Mouse (Mus musculus) thymus, adult 2 months (tissue): Measurements from ENCODE around the gene Mn1.

Experiments used
- CTCF ChIP-seq: fragments of 200-500 bp; IDR thresholded peaks from 2 replicates; pipeline ENCODE4 v1.5.1; 2012; ENCODE audit warnings: mild to moderate bottlenecking, control low read depth, low read length, moderate library complexity, borderline replicate concordance; ENCODE audit not compliant: control insufficient read depth, poor library complexity, insufficient read depth; ENCODE audit errors: extremely low read depth
- POLR2A ChIP-seq: fragments of 200-500 bp; IDR thresholded peaks from 2 replicates; pipeline ENCODE4 v1.6.1; 2012; ENCODE audit warnings: mild to moderate bottlenecking, low read length, control low read depth, moderate library complexity; ENCODE audit not compliant: control insufficient read depth, poor library complexity, insufficient read depth; ENCODE audit errors: extremely low read depth

GRCm38 (mm10) chr5:111390911-111391310, 26.3 kb upstream of the Mn1 start:
- TF ChIP-seq CTCF (no peak), POLR2A (no peak)
